Mouse (Mus musculus) MEL (cell line): ENCODE data around the gene Acin1.

Experiments
- HCFC1 ChIP-seq: IDR thresholded peaks from 2 replicates; pipeline ENCODE4 v1.6.1; 2012; ENCODE audit warnings: low read depth, mild to moderate bottlenecking, inconsistent platforms, low read length, improper control_type of control experiment, moderate library complexity
- MAZ ChIP-seq: IDR thresholded peaks from 2 replicates; pipeline ENCODE4 v1.6.1; 2012; ENCODE audit warnings: low read depth, mild to moderate bottlenecking, inconsistent platforms, low read length, improper control_type of control experiment
- MXI1 ChIP-seq: IDR thresholded peaks from 2 replicates; pipeline ENCODE4 v1.6.1; 2011; ENCODE audit warnings: mild to moderate bottlenecking, low read depth, low read length, improper control_type of control experiment
- POLR2A ChIP-seq, 2 experiments: IDR thresholded peaks; 2 replicates each; pipeline ENCODE4 v1.6.1; 2011 to 2012; ENCODE audit warnings: low read length in 2 of 2, mild to moderate bottlenecking in 2 of 2, control low read depth in 1 of 2, improper control_type of control experiment in 1 of 2, low read depth in 1 of 2, moderate library complexity in 1 of 2; ENCODE audit not compliant: control insufficient read depth in 1 of 2, insufficient read depth in 1 of 2, poor library complexity in 1 of 2
- POLR2AphosphoS5 ChIP-seq: IDR thresholded peaks from 2 replicates; pipeline ENCODE4 v1.6.1; 2012; ENCODE audit warnings: low read depth, borderline replicate concordance, mild to moderate bottlenecking, inconsistent platforms, low read length, moderate library complexity, mixed read lengths
- RAD21 ChIP-seq: IDR thresholded peaks from 2 replicates; pipeline ENCODE4 v1.6.1; 2011; ENCODE audit warnings: mild to moderate bottlenecking, low read depth, low read length, improper control_type of control experiment

DNA sequence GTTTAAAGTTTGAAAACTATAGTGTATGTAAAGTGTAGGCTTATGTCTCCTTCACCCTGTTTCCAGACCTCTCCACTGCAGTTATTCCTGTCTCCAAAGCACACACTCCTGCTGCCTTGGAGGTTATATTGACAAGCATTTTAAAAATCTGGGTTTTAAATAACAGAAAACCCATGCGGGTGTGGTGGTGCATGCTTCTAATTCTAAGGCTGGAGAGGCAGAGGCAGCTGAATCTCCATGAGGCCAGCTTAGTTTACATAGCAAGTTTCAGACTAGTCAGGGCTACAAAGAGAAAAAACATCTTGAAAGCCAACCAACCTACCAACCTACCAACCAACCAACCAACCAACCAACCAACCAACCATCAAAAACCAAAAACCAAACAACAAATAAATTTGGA lies 28.7 kb upstream of the Acin1 start:
- TF ChIP-seq HCFC1 (no peak), RAD21 (no peak), MXI1 (no peak), POLR2A (IDR thresholded peaks at IDR 0.05; ENCODE audit: control insufficient read depth in 1 of 2, insufficient read depth in 1 of 2, low read depth in 1 of 2, low read length in 2 of 2, poor library complexity in 1 of 2) (no peak), POLR2AphosphoS5 (no peak), MAZ (no peak)
